Mouse (Mus musculus) kidney, postnatal 25 days (tissue): Measurements from ENCODE around the gene Tmem97.

Experiments
- DNase-seq, 2 experiments: peaks; one replicate each; pipeline ENCODE4 v3.0.0; 2021; ENCODE audit warnings: mixed read lengths in 2 of 2

The Tmem97 gene

GRCm38 (mm10) chr11:78512025-78512957, 38.3 kb downstream of the Tmem97 start, which contains the start of the genes Tmem199 and Poldip2:
Tmem199 (minus strand) TSS chr11:78512172.
Poldip2 (plus strand) TSS chr11:78512193.
- DNase-seq = peak; percentile 92 to 97

- DNase-seq = no peak
These were observed 41.4 kb downstream of the Tmem97 start for GRCm38 (mm10) chr11:78509148-78509547.

- no peak for DNase-seq
These were observed 45.1 kb downstream of the Tmem97 start for GRCm38 (mm10) chr11:78505430-78505829.

DNA sequence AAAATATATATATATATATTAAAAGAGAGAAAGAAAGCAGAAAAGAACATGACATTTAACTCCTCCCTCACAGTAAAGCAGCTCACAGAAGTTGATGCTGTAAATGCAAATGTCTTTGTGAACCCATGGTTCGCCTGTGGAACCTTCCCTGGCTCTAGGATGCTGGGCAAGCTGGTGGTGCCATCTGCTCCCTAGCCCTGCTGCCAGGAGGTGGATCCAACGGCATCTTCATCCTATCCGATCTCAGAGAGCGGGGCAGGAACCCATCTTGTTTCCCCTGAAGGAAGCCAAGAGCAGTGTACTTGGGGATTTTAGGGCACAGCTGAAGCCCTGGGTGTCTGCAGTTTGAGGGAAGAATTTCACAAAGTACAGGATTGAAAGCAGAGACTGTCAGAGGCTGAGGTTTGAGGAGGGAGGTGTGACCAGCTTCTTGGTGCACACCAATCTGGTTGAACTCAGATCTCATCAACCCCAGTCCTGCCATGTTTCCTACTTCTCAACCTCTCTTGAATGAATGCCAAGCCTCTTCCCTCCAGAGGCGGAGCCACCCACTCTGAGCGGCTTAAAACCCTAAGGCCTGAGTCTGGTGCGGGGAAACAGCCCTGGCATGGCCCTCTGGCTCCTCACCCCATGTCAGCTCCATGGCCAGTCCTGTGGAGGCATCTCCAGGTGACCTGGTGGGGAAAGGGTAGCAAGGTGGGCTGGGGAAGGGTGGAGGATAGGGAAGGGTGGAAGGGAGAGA, 47.5 kb downstream of the Tmem97 start, which contains the start of gene Sebox:
TSS of gene Sebox (plus strand) at position 539 of the 742 bp plus-strand sequence.
- no peak for DNase-seq

DNA sequence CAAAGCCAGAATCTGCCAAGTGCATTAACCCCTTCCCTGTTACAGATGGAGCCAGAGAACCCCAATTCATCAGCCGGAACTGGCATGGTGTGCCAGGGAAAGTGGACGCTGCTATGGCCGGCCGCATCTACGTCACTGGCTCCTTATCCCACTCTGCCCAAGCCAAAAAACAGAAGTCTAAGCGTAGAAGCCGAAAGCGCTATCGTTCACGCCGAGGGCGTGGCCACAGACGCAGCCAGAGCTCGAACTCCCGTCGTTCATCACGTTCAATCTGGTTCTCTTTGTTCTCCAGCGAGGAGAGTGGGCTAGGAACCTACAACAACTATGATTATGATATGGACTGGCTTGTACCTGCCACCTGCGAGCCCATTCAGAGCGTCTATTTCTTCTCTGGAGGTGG, 49.0 kb downstream of the Tmem97 start:
- DNase-seq = no peak

GRCm38 (mm10) chr11:78500623-78501202, 49.9 kb downstream of the Tmem97 start:
- no peak for DNase-seq

DNA sequence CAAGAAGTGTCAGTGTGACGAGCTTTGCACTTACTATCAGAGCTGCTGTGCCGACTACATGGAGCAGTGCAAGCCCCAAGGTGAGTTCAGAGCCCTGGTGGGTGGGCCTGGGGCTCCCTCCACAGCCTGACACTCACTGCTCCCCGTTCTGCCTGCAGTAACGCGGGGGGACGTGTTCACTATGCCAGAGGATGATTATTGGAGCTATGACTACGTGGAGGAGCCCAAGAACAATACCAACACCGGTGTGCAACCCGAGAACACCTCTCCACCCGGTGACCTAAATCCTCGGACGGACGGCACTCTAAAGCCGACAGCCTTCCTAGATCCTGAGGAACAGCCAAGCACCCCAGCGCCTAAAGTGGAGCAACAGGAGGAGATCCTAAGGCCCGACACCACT, 51.0 kb downstream of the Tmem97 start:
- DNase-seq = no peak

GRCm38 (mm10) chr11:78499004-78499403, 51.6 kb downstream of the Tmem97 start, which contains the start of gene Vtn:
Vtn (plus strand) TSS chr11:78499091.
- no peak for DNase-seq

- DNase-seq = peak; percentile 94 to 95
These were observed 52.7 kb downstream of the Tmem97 start, which contains the start of gene Sarm1 for GRCm38 (mm10) chr11:78497544-78498522. Sarm1 (minus strand) TSS chr11:78497754.

- DNase-seq = peak in 1 of 2 experiments; percentile 13
These were observed 53.5 kb downstream of the Tmem97 start for GRCm38 (mm10) chr11:78497071-78497541.

DNA sequence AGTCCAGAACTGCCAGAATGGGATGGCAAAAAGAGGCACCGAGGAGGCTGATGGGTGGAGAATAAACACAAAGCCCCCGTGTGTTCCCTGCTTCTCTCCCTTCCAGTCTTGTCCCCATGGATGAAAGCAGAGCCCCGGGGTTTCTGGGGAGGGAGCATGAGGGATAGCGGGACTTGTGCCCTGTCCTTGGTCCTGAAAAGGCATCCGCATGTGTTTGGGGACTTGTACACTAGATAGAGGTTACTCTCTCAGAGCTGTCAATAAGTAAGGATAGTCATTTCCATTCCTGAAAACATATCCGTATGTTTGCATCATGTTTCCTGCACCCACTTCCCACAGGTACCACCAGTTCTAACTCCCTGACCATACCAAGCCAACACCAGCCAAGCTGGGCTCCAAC, 54.7 kb downstream of the Tmem97 start:
- DNase-seq = peak in 1 of 2 experiments; percentile 51
